Mouse (Mus musculus): ENCODE results near the gene Cap2. TPM values are rescaled to one million over a fixed set of nuclear protein-coding genes. Genes with fewer than 3 reads are reported as not detected.

Cap2 gene
- polyA plus RNA-seq, 1 experiment from 2014 or later = 172 TPM

DNA sequence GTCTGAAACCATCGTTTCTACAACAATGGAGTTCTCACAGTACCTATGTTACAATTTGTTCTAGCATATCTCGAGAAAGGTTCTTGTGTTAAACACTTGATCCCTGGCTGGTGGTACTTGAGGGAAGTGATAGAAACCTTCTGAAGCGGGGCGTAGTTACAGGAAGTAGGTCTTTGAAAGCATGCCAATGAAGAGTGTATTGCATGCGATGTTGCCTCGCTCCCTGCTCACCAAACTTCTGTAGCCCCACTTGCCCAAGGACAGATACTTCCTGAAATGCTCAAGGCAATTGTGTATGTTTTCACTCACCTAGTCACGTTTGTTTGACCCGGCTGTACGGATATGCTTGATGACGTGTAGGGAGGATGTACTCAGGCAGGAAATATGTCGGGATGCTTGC is 101.0 kb downstream of the Cap2 start:
- Histone ChIP-seq H3K36me3 (no peaks in the 10 kb centered on the region), H3K9ac (no peak overlapping the region), H3K27me3 (no peaks in the 10 kb centered on the region), H3K4me1 (replicated peaks) (peaks cover 3% of the 10 kb centered on the region), H3K9me3 (replicated peaks) (no peaks in the 10 kb centered on the region), H3K4me2 (no peak overlapping the region), H3K4me3 (no peak overlapping the region), H3K27ac (no peak overlapping the region)
- WGBS = 61% methylated on average over 11 of the region's 11 CpGs
- ATAC-seq (replicated peaks; ENCODE audit: insufficient number of reproducible peaks, insufficient read depth, low FRiP score, low read depth) = no peak

DNA sequence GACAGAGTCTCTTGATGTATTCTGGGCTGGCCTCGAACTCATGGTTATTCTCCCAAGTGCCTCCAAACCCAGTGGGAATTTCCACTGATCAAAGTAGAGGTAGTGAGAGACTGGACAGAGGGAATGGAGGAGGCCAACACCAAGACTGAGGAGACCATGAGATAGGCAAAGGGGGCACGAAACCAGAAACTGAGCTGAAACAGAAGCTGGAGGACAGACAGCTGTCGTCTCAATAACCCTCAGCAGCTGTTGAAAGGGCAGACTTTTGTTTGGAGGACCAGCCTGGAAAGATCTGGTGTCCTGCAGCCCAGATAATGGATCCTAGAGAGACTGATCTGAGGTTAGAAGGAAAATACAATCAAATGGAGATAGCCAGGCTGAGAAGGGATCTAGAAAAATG is 109.4 kb downstream of the Cap2 start:
- no peaks in the 10 kb centered on the region for H3K4me1 ChIP-seq (replicated peaks)
- no peak overlapping the region for H3K9ac ChIP-seq
- H3K4me3 ChIP-seq = no peak overlapping the region
- H3K36me3 ChIP-seq = peaks cover 27% of the 10 kb centered on the region; the same call in 1 of the 2 replicates
- no peak overlapping the region for H3K27ac ChIP-seq
- no peak overlapping the region for H3K4me2 ChIP-seq
- ATAC-seq (replicated peaks; ENCODE audit: insufficient number of reproducible peaks, insufficient read depth, low FRiP score, low read depth) = no peak
- WGBS = 51% methylated on average over 3 of the region's 3 CpGs
- H3K27me3 ChIP-seq = no peaks in the 10 kb centered on the region
- no peaks in the 10 kb centered on the region for H3K9me3 ChIP-seq (replicated peaks)

DNA sequence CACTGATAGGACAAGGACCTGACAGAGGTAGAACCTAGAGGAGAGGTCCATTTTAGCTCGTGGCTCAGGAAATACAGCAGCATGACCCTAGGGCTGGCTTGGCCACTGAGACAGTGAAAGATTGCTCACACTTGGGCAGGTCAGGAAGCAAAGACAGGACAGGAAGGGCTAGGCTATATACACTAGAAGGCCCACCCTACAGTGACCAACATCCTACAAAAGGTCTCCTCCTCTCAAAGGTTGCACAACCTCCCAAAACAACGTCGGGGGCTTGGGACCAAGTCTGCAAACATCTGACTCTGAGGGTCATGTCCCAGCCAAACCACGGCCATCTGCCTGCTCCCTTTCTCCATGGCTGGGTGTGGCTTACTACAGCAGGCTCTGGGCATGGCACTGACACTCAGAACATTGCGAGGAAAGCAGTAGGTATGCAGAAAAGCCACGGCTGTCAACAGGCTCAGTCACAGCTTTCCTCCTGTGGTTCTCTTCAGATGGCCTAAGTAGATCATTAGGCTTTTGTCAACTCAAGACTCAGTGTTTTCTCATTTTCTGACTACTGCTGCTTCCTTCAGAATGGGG is 112.1 kb downstream of the Cap2 start:
- Histone ChIP-seq H3K9me3 (replicated peaks) (no peaks in the 10 kb centered on the region), H3K36me3 (peaks cover 42% of the 10 kb centered on the region), H3K27me3 (no peaks in the 10 kb centered on the region), H3K4me2 (no peak overlapping the region), H3K9ac (no peak overlapping the region), H3K4me1 (replicated peaks) (no peaks in the 10 kb centered on the region), H3K4me3 (no peak overlapping the region), H3K27ac (no peak overlapping the region)
- no peak for ATAC-seq (replicated peaks; ENCODE audit: insufficient number of reproducible peaks, insufficient read depth, low FRiP score, low read depth)
- 57% methylated on average over 6 of the region's 6 CpGs for WGBS

DNA sequence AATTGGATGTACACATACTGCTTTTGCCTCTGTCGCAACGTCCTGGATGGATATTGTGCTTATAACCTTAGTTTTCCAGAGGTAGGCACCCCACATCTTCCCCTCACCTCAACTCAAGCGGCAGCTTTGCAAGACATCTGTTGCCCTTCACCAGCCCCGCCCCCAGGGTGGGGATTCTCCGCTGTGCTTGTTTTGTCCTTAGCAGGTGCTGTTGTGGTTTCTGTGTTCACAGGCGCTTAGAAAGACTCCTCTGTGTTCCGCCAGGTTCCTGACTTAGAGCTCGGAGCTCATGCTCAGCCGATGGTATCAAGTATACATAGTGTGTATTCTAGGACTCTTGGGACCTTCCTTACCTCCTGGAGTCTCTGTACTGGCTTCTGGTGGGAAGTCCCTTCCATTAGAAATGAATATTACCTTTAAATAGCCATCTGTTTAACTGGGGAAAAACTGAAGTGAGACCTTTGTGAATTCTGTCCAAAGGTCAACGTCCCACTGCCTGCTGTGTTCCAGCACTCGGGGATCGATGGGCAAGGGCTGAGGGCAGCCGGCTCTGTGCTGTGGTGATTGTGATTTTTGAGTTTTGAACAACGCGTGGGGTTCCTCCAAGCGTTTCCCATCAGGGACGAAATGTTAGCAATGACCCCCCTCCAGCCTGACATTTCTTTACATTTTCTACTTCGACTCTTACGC is 115.2 kb downstream of the Cap2 start:
- no peaks in the 10 kb centered on the region for H3K9me3 ChIP-seq (replicated peaks)
- 0 out of 2 replicates have a peak, but pooled peaks cover 6% of the 10 kb centered on the region for H3K4me1 ChIP-seq (replicated peaks)
- H3K36me3 ChIP-seq = peaks cover 31% of the 10 kb centered on the region
- H3K4me2 ChIP-seq = no peak overlapping the region
- no peak overlapping the region for H3K27ac ChIP-seq
- H3K4me3 ChIP-seq = no peak overlapping the region
- no peak for ATAC-seq (replicated peaks; ENCODE audit: insufficient number of reproducible peaks, insufficient read depth, low FRiP score, low read depth)
- 89% methylated on average over 19 of the region's 19 CpGs for WGBS
- H3K27me3 ChIP-seq = no peaks in the 10 kb centered on the region
- no peak overlapping the region for H3K9ac ChIP-seq

DNA sequence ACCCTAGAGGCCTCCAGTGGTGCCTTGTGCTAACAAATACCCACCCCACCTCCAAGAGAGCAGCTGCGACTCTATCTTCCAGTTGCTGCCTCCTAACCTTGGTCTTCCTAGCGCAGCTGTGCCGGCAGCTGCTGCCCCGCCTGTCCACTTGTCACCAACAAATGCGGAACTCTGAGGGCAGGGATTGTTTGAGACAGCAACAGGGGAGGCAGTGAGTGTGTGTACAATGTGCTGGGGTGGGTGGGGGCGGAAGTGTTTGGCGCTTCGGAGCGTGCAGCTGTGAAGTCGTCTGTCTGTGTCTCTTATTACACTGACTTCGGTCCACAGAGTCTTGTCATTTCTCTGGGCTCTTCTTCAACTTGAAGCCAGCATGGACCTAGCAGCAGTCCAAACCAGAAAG is 118.0 kb downstream of the Cap2 start:
- Histone ChIP-seq H3K27ac (no peak overlapping the region), H3K9ac (no peak overlapping the region), H3K36me3 (peaks cover 36% of the 10 kb centered on the region), H3K4me1 (replicated peaks) (0 out of 2 replicates have a peak, but pooled peaks cover 6% of the 10 kb centered on the region), H3K4me2 (no peak overlapping the region; the same call in 1 of the 2 replicates), H3K9me3 (replicated peaks) (no peaks in the 10 kb centered on the region), H3K4me3 (no peak overlapping the region), H3K27me3 (no peaks in the 10 kb centered on the region)
- 47% methylated on average over 11 of the region's 11 CpGs for WGBS
- no peak for ATAC-seq (replicated peaks; ENCODE audit: insufficient number of reproducible peaks, insufficient read depth, low FRiP score, low read depth)

DNA sequence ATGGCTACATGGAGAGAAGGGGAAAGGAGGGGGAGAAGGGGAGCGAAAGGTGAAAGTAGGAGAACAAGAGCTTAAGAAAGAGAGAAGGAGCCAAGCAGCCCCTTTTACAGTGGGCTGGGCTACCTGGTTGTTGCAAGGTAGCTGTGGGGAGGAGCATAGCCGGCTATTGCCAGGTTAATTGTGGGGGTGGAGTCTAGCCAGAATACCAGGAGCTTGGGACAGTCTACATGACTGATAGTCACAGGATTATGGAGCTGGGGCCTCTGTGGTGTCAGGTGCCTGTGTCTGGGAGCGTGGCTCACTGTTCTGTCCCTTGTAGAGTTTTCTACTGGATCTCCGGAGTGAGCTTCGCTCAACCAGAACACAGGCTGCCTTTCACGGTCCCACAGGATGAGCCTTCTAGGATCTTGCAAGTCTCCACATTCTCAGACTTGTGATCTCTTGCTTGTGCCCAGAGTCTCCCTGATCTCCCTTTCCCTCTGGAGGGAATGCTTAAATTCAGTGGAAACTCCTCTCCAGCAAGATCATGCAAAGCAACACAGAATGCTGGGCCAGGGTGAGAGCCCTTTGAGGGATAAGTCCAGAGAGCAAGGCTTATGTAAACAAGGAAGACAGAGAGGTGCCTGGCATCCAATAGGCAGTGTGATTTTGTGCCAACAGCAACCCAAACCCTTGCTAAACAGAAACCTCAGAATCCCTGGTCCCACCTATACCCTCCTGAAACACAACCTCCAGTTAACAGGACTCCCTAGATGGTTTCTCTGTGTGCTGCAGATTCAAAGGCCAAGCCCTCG is 119.5 kb downstream of the Cap2 start:
- no peak overlapping the region for H3K9ac ChIP-seq
- no peak overlapping the region for H3K4me2 ChIP-seq
- H3K36me3 ChIP-seq = peaks cover 32% of the 10 kb centered on the region
- H3K4me3 ChIP-seq = no peak overlapping the region
- 83% methylated on average over 7 of the region's 7 CpGs for WGBS
- no peak overlapping the region for H3K27ac ChIP-seq
- H3K9me3 ChIP-seq (replicated peaks) = no peaks in the 10 kb centered on the region
- H3K27me3 ChIP-seq = no peaks in the 10 kb centered on the region
- no peak for ATAC-seq (replicated peaks; ENCODE audit: insufficient number of reproducible peaks, insufficient read depth, low FRiP score, low read depth)
- 0 out of 2 replicates have a peak, but pooled peaks cover 6% of the 10 kb centered on the region for H3K4me1 ChIP-seq (replicated peaks)

DNA sequence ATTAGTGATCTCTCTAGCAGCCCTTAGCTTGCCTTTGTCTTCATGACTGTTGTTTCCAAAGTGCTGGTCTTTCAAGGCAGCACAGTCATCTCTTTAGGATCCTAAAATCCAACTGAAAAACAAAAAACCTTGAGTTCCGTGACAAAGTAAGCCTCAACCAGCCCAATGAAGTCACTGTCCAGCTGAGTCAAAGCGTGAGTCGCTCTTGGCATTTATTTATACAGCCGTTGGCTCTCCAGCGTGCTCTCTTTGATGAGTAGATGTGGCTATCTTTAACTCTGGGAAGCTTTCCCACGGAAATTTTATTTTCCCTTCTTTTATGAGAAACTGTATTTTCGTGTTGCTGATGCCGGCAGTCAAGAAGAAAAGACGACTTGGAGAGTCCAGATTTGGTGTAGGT is 125.0 kb downstream of the Cap2 start:
- no peak overlapping the region for H3K9ac ChIP-seq
- ATAC-seq (replicated peaks; ENCODE audit: insufficient number of reproducible peaks, insufficient read depth, low FRiP score, low read depth) = no peak
- 67% methylated on average over 9 of the region's 9 CpGs for WGBS
- H3K27me3 ChIP-seq = no peaks in the 10 kb centered on the region
- no peak overlapping the region for H3K27ac ChIP-seq
- peaks cover 18% of the 10 kb centered on the region for H3K36me3 ChIP-seq
- no peaks in the 10 kb centered on the region for H3K4me1 ChIP-seq (replicated peaks)
- H3K9me3 ChIP-seq (replicated peaks) = no peaks in the 10 kb centered on the region
- no peak overlapping the region for H3K4me2 ChIP-seq
- H3K4me3 ChIP-seq = no peak overlapping the region

DNA sequence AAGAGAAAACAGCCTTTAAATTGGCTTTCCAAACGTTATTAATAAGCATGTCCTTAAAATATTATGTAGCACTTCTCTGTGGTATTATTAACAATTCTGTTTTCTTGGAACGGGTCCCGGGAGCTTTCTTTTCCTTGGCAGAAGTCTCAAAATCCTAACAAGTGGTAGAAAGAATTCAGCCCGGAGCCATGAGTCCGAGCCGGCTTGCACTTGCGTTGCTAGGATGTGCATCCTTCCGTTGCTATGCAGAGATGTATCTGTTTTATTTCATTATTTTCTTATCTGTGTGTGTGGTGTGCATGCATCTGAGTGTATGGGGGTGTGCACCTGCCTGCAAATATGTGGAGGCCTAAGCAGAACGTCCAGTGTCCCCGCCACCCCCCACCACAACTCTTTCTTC is 126.2 kb downstream of the Cap2 start:
- no peak overlapping the region for H3K4me2 ChIP-seq
- H3K4me3 ChIP-seq = no peak overlapping the region
- H3K4me1 ChIP-seq (replicated peaks) = no peaks in the 10 kb centered on the region
- WGBS = 64% methylated on average over 10 of the region's 10 CpGs
- H3K27me3 ChIP-seq = no peaks in the 10 kb centered on the region
- no peak for ATAC-seq (replicated peaks; ENCODE audit: insufficient number of reproducible peaks, insufficient read depth, low FRiP score, low read depth)
- H3K36me3 ChIP-seq = peaks cover 14% of the 10 kb centered on the region
- H3K27ac ChIP-seq = no peak overlapping the region
- H3K9me3 ChIP-seq (replicated peaks) = no peaks in the 10 kb centered on the region
- H3K9ac ChIP-seq = no peak overlapping the region

DNA sequence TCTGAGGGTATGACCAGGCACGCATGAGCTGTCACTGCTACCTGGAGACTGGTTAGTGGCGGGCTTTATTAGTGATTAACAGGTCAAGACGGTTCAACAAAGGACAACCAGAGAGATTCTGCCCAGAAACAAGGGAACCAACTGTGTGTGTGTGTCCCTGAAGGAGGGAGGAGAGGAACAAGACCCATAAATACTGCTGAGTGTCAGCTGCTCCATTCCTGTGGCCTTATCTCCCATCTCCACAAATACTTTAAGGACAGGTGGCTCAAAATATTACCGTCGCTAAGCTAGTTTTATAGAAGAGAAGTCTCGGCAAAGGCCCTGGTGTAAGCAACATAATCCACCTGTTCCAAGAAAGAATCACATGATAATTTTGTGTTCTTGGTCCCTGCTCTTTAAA is 127.7 kb downstream of the Cap2 start:
- WGBS = 72% methylated on average over 6 of the region's 6 CpGs
- no peak for ATAC-seq (replicated peaks; ENCODE audit: insufficient number of reproducible peaks, insufficient read depth, low FRiP score, low read depth)
- H3K27ac ChIP-seq = no peak overlapping the region
- no peaks in the 10 kb centered on the region for H3K9me3 ChIP-seq (replicated peaks)
- peaks cover 6% of the 10 kb centered on the region for H3K36me3 ChIP-seq
- H3K4me2 ChIP-seq = no peak overlapping the region
- no peaks in the 10 kb centered on the region for H3K4me1 ChIP-seq (replicated peaks)
- H3K27me3 ChIP-seq = no peaks in the 10 kb centered on the region
- H3K9ac ChIP-seq = no peak overlapping the region
- no peak overlapping the region for H3K4me3 ChIP-seq

DNA sequence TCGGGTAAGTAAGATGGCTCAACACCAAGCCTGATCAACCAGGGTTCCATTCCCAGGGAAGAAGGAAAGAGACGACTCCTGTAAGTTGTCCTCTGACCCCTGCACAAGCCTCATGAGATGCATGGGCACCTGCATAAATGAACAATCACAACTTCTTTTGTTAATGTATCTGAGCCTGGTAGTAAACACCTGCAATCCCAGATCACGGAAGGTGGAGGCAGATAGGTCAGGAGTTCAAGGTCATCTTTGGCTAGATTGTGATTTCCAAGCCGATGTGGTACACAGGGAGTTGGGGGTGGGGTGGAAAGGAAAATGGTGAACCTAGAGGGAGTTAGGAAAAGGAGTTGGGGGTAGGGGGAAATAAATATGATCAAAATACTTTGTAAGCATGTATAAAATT is 131.1 kb downstream of the Cap2 start:
- peaks cover 5% of the 10 kb centered on the region; the same call in 1 of the 2 replicates for H3K9me3 ChIP-seq (replicated peaks)
- no peak overlapping the region for H3K4me3 ChIP-seq
- no peak overlapping the region for H3K27ac ChIP-seq
- no peak overlapping the region for H3K4me2 ChIP-seq
- 53% methylated on average over 4 of the region's 4 CpGs for WGBS
- H3K36me3 ChIP-seq = peaks cover 31% of the 10 kb centered on the region
- H3K27me3 ChIP-seq = no peaks in the 10 kb centered on the region
- ATAC-seq (replicated peaks; ENCODE audit: insufficient number of reproducible peaks, insufficient read depth, low FRiP score, low read depth) = no peak
- H3K9ac ChIP-seq = no peak overlapping the region
- no peaks in the 10 kb centered on the region for H3K4me1 ChIP-seq (replicated peaks)

DNA sequence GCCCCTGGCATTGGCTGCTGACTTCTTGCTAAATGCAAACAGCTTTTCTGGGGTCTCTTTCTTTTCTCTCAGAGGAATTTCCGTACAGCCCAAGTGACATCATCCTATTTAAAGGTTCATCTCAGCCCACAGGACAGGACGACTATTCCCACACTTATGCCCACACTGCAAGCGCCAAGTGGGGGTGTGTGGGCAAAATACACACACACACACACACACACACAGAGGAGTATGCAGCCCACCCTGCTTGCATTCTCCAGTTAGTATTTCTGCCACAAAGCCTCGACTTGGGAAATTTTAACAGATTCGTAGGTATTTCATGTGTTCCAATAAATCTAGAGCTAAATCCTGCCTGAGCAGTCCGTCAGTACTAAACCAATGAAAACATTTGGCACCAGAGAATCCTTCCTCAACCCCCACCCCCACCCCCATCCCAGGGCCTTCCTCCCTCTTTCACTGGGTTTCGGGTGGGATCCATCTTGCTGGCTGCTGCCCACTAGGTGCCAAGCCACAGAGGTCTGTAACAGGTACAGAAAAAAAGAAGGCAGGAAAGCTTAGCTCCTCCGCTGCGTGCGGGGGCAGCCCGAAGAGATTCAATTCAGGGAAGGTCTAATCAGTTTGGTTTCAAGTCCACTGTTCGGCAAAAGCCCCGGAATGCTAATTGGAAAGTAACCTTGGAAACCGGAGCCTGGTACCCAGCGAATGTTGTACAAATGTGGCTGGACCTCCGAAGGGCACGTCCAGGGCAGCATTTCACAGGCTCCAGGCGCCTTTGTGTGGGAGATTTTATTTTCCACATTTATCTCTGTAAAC is 131.9 kb downstream of the Cap2 start:
- no peaks in the 10 kb centered on the region for H3K4me1 ChIP-seq (replicated peaks)
- H3K27me3 ChIP-seq = no peaks in the 10 kb centered on the region
- no peak overlapping the region for H3K9ac ChIP-seq
- H3K27ac ChIP-seq = no peak overlapping the region
- no peak overlapping the region for H3K4me3 ChIP-seq
- peaks cover 37% of the 10 kb centered on the region for H3K36me3 ChIP-seq
- H3K9me3 ChIP-seq (replicated peaks) = peaks cover 5% of the 10 kb centered on the region; the same call in 1 of the 2 replicates
- no peak overlapping the region for H3K4me2 ChIP-seq
- no peak for ATAC-seq (replicated peaks; ENCODE audit: insufficient number of reproducible peaks, insufficient read depth, low FRiP score, low read depth)
- WGBS = 63% methylated on average over 18 of the region's 18 CpGs

Data from heart, embryonic 15.5 days (tissue).